Mouse (Mus musculus): ENCODE data around the gene Prok2. TPM values are rescaled to one million over a fixed set of nuclear protein-coding genes. Genes with fewer than 3 reads are reported as not detected.

Prok2 gene
- total and polyA plus RNA-seq, 3 experiments, result not detected

Other genes with a start within 250 kb of the Prok2 start
- 10 to 100 TPM; 38.7 to 41.4 TPM for gene Foxp1, start 203.7 kb downstream of the Prok2 start, total RNA-seq (2021)
- gene Foxp1, start 203.7 kb downstream of the Prok2 start, polyA plus RNA-seq (2012; rRNA removed), result 43.7 and 44.1 TPM in 2 replicates
- 10 to 100 TPM; 30.2 to 32.6 TPM for gene Eif4e3, start 59.6 kb downstream of the Prok2 start, total RNA-seq (2021)
- 5.4 and 6.9 TPM in 2 replicates for gene Eif4e3, start 59.6 kb downstream of the Prok2 start, polyA plus RNA-seq (2012; rRNA removed)
- 1 to 10 TPM; 2.3 to 3.0 TPM for gene Gm20696, start 59.6 kb downstream of the Prok2 start, total RNA-seq (2021)
- gene Gm20696, start 59.6 kb downstream of the Prok2 start, polyA plus RNA-seq (2012; rRNA removed), result 1.8 and 1.9 TPM in 2 replicates
- 1 to 10 TPM; 2.1 to 4.3 TPM for gene Gpr27, start 33.7 kb downstream of the Prok2 start, total RNA-seq (2021)
- gene Gpr27, start 33.7 kb downstream of the Prok2 start, polyA plus RNA-seq (2012; rRNA removed), result 6.6 and 6.7 TPM in 2 replicates